Mouse (Mus musculus): ENCODE measurements around the gene Usmg5. TPM values are rescaled to one million over a fixed set of nuclear protein-coding genes. Genes with fewer than 3 reads are reported as not detected.
A peak's percentile ranks its signal among the peaks of the same experiment; 100 is the strongest.
"Not testable (repeated sequence)": the region's sequence is repeated elsewhere in the genome, so short reads cannot be mapped to it uniquely, and the experiment has no call there.

The Usmg5 gene
- polyA plus RNA-seq (2014; fragmentation: Nextera tagmentation; extraction: Ambion mirVana) = 1,038 and 1,047 TPM in 2 replicates

DNA sequence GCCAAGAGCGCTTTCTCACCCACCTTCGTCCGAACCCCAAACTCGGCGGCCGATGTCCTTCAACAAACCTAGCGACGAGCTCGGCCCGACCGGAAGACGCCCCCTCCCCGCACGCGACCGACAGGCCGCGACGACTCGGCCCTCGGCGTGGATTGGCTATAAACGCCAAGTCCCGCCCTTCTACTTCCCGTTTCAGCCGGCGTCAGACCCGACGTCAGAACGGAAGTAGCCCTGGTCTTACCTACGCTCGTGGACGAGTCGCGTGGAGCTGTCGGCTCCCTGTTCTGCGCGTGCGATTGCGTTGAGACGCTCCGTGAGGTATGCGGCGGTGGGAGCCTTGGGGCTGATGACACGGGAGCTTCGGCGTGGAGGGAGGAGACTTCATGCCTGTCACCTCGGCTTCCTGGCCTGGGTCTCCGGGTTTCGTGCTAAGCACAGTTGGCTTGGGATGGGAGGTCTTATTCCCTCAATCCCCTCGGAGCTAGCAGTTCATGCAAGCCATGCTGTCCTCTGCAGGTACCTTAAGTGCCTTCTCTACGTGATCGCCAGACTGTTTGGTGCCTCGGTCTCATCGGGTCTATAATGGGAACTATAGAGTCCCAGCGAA lies at the start of gene Usmg5, which contains the start of gene Pdcd11:
Usmg5 (minus strand) TSS at position 98 of the 607 bp plus-strand sequence.
Pdcd11 (plus strand) TSS at position 219 of the 607 bp plus-strand sequence.
- Histone ChIP-seq H3K4me1 (ENCODE audit: control insufficient read depth, insufficient read depth, low read length) (no peaks in the 10 kb centered on the region), H3K4me3 (ENCODE audit: low read depth, low read length) (peak within 1 kb of the TSS; percentile 90), H3K36me3 (replicated peaks; ENCODE audit: control insufficient read depth, insufficient read depth, low read depth, low read length) (no peaks in the 10 kb centered on the region), H3K9me3 (replicated peaks; ENCODE audit: control insufficient read depth, low read length) (no peaks in the 10 kb centered on the region), H3K4me2 (ENCODE audit: low read depth, low read length) (peak within 1 kb of the TSS; percentile 50), H3K9ac (replicated peaks; ENCODE audit: low read length) (peak within 1 kb of the TSS; percentile 93), H3K27ac (replicated peaks; ENCODE audit: low read depth, low read length) (peak within 1 kb of the TSS; percentile 48), H3K27me3 (ENCODE audit: control insufficient read depth, insufficient read depth, low read length) (no peaks in the 10 kb centered on the region)
- ATAC-seq (replicated peaks; ENCODE audit: insufficient number of reproducible peaks, low FRiP score, low TSS enrichment, low read depth) (peak; percentile 99), DNase-seq (ENCODE audit: low spot score) (peak; percentile 98)
- under 1% methylated on average over 56 of the region's 56 CpGs for WGBS

GRCm38 (mm10) chr19:47139611-47140010 lies 49.2 kb upstream of the Usmg5 start:
- not testable (repeated sequence) for ATAC-seq (replicated peaks; ENCODE audit: insufficient number of reproducible peaks, low FRiP score, low TSS enrichment, low read depth); H3K9ac ChIP-seq (replicated peaks; ENCODE audit: low read length); H3K4me2 ChIP-seq (ENCODE audit: low read depth, low read length); H3K36me3 ChIP-seq (replicated peaks; ENCODE audit: control insufficient read depth, insufficient read depth, low read depth, low read length); H3K27me3 ChIP-seq (ENCODE audit: control insufficient read depth, insufficient read depth, low read length); H3K9me3 ChIP-seq (replicated peaks; ENCODE audit: control insufficient read depth, low read length); DNase-seq (ENCODE audit: low spot score); H3K4me1 ChIP-seq (ENCODE audit: control insufficient read depth, insufficient read depth, low read length); H3K4me3 ChIP-seq (ENCODE audit: low read depth, low read length); H3K27ac ChIP-seq (replicated peaks; ENCODE audit: low read depth, low read length)
- WGBS = 38% methylated on average over 7 of the region's 7 CpGs

DNA sequence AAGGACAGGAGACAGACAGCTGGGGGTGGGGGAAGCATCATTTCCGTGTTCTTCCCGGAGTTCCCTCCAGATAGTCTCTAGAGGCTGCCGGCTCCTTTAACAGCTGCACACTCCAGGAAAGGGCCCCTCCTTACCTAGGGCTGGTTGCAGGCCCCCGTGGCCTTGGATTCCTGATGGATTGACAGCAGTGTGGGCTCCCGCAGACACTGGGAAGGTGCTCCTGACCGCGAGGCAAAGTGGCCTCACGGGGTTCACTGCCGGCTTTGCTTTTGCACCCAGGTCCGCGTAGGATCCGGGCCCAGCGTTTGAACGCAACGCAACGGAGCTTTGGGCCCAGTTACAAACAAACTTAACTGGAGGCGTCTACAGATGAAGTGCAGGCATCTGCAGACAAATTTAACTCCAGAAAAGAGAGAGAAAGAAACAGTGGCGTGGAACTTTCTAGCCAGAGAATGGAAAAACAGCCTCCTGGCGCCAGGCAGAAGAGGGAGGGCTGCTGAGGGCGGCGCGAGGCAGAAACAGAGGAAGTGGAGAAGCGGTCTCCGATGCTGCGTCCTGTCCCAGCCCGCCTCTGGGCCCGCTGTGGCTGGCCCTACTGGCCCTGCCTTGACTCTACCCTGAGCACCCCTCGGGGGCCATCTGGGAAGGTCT lies 47.4 kb upstream of the Usmg5 start, which contains the start of gene Calhm2:
Calhm2 (minus strand) TSS at position 524 of the 651 bp plus-strand sequence.
- H3K27me3 ChIP-seq (ENCODE audit: control insufficient read depth, insufficient read depth, low read length) = no peaks in the 10 kb centered on the region; the same call in 1 of the 2 replicates
- DNase-seq (ENCODE audit: low spot score) (peak; percentile 52), ATAC-seq (replicated peaks; ENCODE audit: insufficient number of reproducible peaks, low FRiP score, low TSS enrichment, low read depth) (no peak)
- WGBS = 6% methylated on average over 28 of the region's 28 CpGs
- H3K27ac ChIP-seq (replicated peaks; ENCODE audit: low read depth, low read length) = peak within 1 kb of the TSS; percentile 22
- no peaks in the 10 kb centered on the region; the same call in 1 of the 2 replicates for H3K4me1 ChIP-seq (ENCODE audit: control insufficient read depth, insufficient read depth, low read length)
- peak within 1 kb of the TSS; percentile 27 for H3K4me3 ChIP-seq (ENCODE audit: low read depth, low read length)
- no peaks in the 10 kb centered on the region; the same call in 1 of the 2 replicates for H3K36me3 ChIP-seq (replicated peaks; ENCODE audit: control insufficient read depth, insufficient read depth, low read depth, low read length)
- H3K9ac ChIP-seq (replicated peaks; ENCODE audit: low read length) = peak within 1 kb of the TSS; percentile 75
- peak within 1 kb of the TSS; percentile 67 for H3K4me2 ChIP-seq (ENCODE audit: low read depth, low read length)
- no peaks in the 10 kb centered on the region for H3K9me3 ChIP-seq (replicated peaks; ENCODE audit: control insufficient read depth, low read length)

GRCm38 (mm10) chr19:47137051-47137581 lies 46.7 kb upstream of the Usmg5 start:
- Histone ChIP-seq H3K27me3 (ENCODE audit: control insufficient read depth, insufficient read depth, low read length) (no peaks in the 10 kb centered on the region; the same call in 1 of the 2 replicates), H3K4me1 (ENCODE audit: control insufficient read depth, insufficient read depth, low read length) (no peaks in the 10 kb centered on the region; the same call in 1 of the 2 replicates), H3K4me2 (ENCODE audit: low read depth, low read length) (peak overlapping the region; percentile 67), H3K9me3 (replicated peaks; ENCODE audit: control insufficient read depth, low read length) (no peaks in the 10 kb centered on the region), H3K4me3 (ENCODE audit: low read depth, low read length) (peak overlapping the region; percentile 27), H3K36me3 (replicated peaks; ENCODE audit: control insufficient read depth, insufficient read depth, low read depth, low read length) (no peaks in the 10 kb centered on the region; the same call in 1 of the 2 replicates), H3K9ac (replicated peaks; ENCODE audit: low read length) (peak overlapping the region; percentile 75), H3K27ac (replicated peaks; ENCODE audit: low read depth, low read length) (no peak overlapping the region)
- ATAC-seq (replicated peaks; ENCODE audit: insufficient number of reproducible peaks, low FRiP score, low TSS enrichment, low read depth) (no peak), DNase-seq (ENCODE audit: low spot score) (peak; percentile 25)
- 38% methylated on average over 6 of the region's 6 CpGs for WGBS

- H3K4me3 ChIP-seq (ENCODE audit: low read depth, low read length) = no peak overlapping the region
- H3K27me3 ChIP-seq (ENCODE audit: control insufficient read depth, insufficient read depth, low read length) = no peaks in the 10 kb centered on the region; the same call in 1 of the 2 replicates
- WGBS = 91% methylated on average over 5 of the region's 5 CpGs
- no peak overlapping the region for H3K4me2 ChIP-seq (ENCODE audit: low read depth, low read length)
- H3K9ac ChIP-seq (replicated peaks; ENCODE audit: low read length) = no peak overlapping the region
- no peaks in the 10 kb centered on the region; the same call in 1 of the 2 replicates for H3K4me1 ChIP-seq (ENCODE audit: control insufficient read depth, insufficient read depth, low read length)
- ATAC-seq (replicated peaks; ENCODE audit: insufficient number of reproducible peaks, low FRiP score, low TSS enrichment, low read depth) (no peak), DNase-seq (ENCODE audit: low spot score) (no peak)
- no peaks in the 10 kb centered on the region; the same call in none of the 2 replicates for H3K36me3 ChIP-seq (replicated peaks; ENCODE audit: control insufficient read depth, insufficient read depth, low read depth, low read length)
- H3K9me3 ChIP-seq (replicated peaks; ENCODE audit: control insufficient read depth, low read length) = no peaks in the 10 kb centered on the region
- H3K27ac ChIP-seq (replicated peaks; ENCODE audit: low read depth, low read length) = no peak overlapping the region
Observed at GRCm38 (mm10) chr19:47136170-47136569, 45.7 kb upstream of the Usmg5 start.

- no peak overlapping the region for H3K27ac ChIP-seq (replicated peaks; ENCODE audit: low read depth, low read length)
- H3K4me3 ChIP-seq (ENCODE audit: low read depth, low read length) = no peak overlapping the region
- H3K9ac ChIP-seq (replicated peaks; ENCODE audit: low read length) = no peak overlapping the region
- peaks cover 2% of the 10 kb centered on the region for H3K36me3 ChIP-seq (replicated peaks; ENCODE audit: control insufficient read depth, insufficient read depth, low read depth, low read length)
- H3K27me3 ChIP-seq (ENCODE audit: control insufficient read depth, insufficient read depth, low read length) = no peaks in the 10 kb centered on the region; the same call in 1 of the 2 replicates
- ATAC-seq (replicated peaks; ENCODE audit: insufficient number of reproducible peaks, low FRiP score, low TSS enrichment, low read depth) (no peak), DNase-seq (ENCODE audit: low spot score) (no peak)
- H3K9me3 ChIP-seq (replicated peaks; ENCODE audit: control insufficient read depth, low read length) = no peaks in the 10 kb centered on the region
- no peak overlapping the region for H3K4me2 ChIP-seq (ENCODE audit: low read depth, low read length)
- no peaks in the 10 kb centered on the region; the same call in 1 of the 2 replicates for H3K4me1 ChIP-seq (ENCODE audit: control insufficient read depth, insufficient read depth, low read length)
- WGBS = 90% methylated on average over 17 of the region's 17 CpGs
Observed at GRCm38 (mm10) chr19:47135568-47135967, 45.1 kb upstream of the Usmg5 start.

DNA sequence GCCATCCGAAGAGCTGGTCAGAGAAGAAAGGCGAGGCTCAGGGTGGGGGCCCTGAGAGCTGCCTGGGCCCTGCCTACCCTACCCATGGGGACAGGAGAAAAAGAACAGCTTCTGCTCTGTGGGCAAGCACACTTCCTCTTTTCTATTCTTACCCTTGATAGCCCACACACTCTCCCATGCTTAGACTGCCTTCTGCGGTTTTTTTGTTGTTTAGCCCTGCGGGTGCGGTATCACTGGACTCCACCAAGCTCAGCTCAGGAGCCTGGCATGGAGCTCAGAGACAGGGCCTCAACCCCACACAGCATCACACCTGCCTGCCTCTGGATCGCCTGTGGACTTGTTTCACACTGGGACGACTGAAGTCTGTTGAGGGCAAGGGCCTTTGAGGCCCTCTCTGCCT lies 42.7 kb upstream of the Usmg5 start:
- Histone ChIP-seq H3K4me1 (ENCODE audit: control insufficient read depth, insufficient read depth, low read length) (no peaks in the 10 kb centered on the region; the same call in 1 of the 2 replicates), H3K9ac (replicated peaks; ENCODE audit: low read length) (no peak overlapping the region), H3K27me3 (ENCODE audit: control insufficient read depth, insufficient read depth, low read length) (no peaks in the 10 kb centered on the region), H3K9me3 (replicated peaks; ENCODE audit: control insufficient read depth, low read length) (no peaks in the 10 kb centered on the region), H3K4me3 (ENCODE audit: low read depth, low read length) (no peak overlapping the region), H3K36me3 (replicated peaks; ENCODE audit: control insufficient read depth, insufficient read depth, low read depth, low read length) (peaks cover 9% of the 10 kb centered on the region), H3K4me2 (ENCODE audit: low read depth, low read length) (no peak overlapping the region), H3K27ac (replicated peaks; ENCODE audit: low read depth, low read length) (no peak overlapping the region)
- WGBS = 90% methylated on average over 7 of the region's 7 CpGs
- DNase-seq (ENCODE audit: low spot score) = no peak
- no peak for ATAC-seq (replicated peaks; ENCODE audit: insufficient number of reproducible peaks, low FRiP score, low TSS enrichment, low read depth)
